Mouse (Mus musculus) heart, embryonic 10.5 days (tissue): ENCODE data around the gene Smoc1. TPM values are rescaled to one million over a fixed set of nuclear protein-coding genes. Genes with fewer than 3 reads are reported as not detected.

Experiments
- DNase-seq: peaks from one replicate; pipeline ENCODE4 v3.0.0-alpha.2; 2017; ENCODE audit warnings: low spot score
- H3K27ac ChIP-seq: fragments of 300-500 bp; sonication (generic); 2 replicates; pipeline ENCODE4 v1.5.1; 2016; ENCODE audit warnings: mild to moderate bottlenecking
- H3K27me3 ChIP-seq: fragments of 300-500 bp; sonication (generic); 2 replicates; pipeline ENCODE4 v1.6.1; 2016; ENCODE audit warnings: mild to moderate bottlenecking; ENCODE audit not compliant: poor library complexity, insufficient read depth, severe bottlenecking
- H3K36me3 ChIP-seq: fragments of 300-500 bp; sonication (generic); 2 replicates; pipeline ENCODE4 v1.6.1; 2016; ENCODE audit warnings: mild to moderate bottlenecking, moderate library complexity
- H3K4me1 ChIP-seq: fragments of 300-500 bp; sonication (generic); 2 replicates; pipeline ENCODE4 v1.6.1; 2016; ENCODE audit warnings: mild to moderate bottlenecking
- H3K4me3 ChIP-seq: fragments of 300-500 bp; sonication (generic); 2 replicates; pipeline ENCODE4 v1.5.1; 2016; ENCODE audit warnings: mild to moderate bottlenecking, moderate library complexity
- H3K9me3 ChIP-seq: fragments of 300-500 bp; sonication (generic); 2 replicates; pipeline ENCODE4 v1.6.1; 2016; ENCODE audit warnings: mild to moderate bottlenecking, moderate library complexity
- WGBS: fragments of 180-500 bp; shearing (Covaris S2); methylation state at CpG from one replicate; pipeline ENCODE4 v1.1.7; 2016; 5-methylcytosine and 5-hydroxymethylcytosine counted together
- polyA plus RNA-seq: library from polyadenylated mRNA; unstranded; fragments of >200 nt; fragmentation: Nextera tagmentation; extraction: Ambion mirVana; gene quantifications from 2 replicates; pipeline ENCODE4 v1.2.1, GENCODE M21; 2016

The Smoc1 gene
- polyA plus RNA-seq, 1 experiment from 2014 or later = 6.2 TPM

GRCm38 (mm10) chr12:81097738-81098137 is 71.1 kb downstream of the Smoc1 start:
- H3K4me1 ChIP-seq = peaks cover 12% of the 10 kb centered on the region
- DNase-seq = no peak
- no peak overlapping the region for H3K27ac ChIP-seq
- H3K4me3 ChIP-seq = no peak overlapping the region
- no peaks in the 10 kb centered on the region for H3K36me3 ChIP-seq
- H3K9me3 ChIP-seq = no peaks in the 10 kb centered on the region
- H3K27me3 ChIP-seq = no peaks in the 10 kb centered on the region; the same call in 1 of the 2 replicates
- WGBS = 53% methylated on average over 4 of the region's 4 CpGs

GRCm38 (mm10) chr12:81099161-81099560 is 72.6 kb downstream of the Smoc1 start:
- H3K27ac ChIP-seq = no peak overlapping the region
- H3K36me3 ChIP-seq = no peaks in the 10 kb centered on the region
- H3K27me3 ChIP-seq = no peaks in the 10 kb centered on the region
- WGBS = 58% methylated on average over 5 of the region's 5 CpGs
- peaks cover 12% of the 10 kb centered on the region for H3K4me1 ChIP-seq
- DNase-seq = no peak
- no peaks in the 10 kb centered on the region for H3K9me3 ChIP-seq
- no peak overlapping the region for H3K4me3 ChIP-seq

GRCm38 (mm10) chr12:81101691-81102090 is 75.1 kb downstream of the Smoc1 start:
- DNase-seq = no peak

GRCm38 (mm10) chr12:81104546-81104945 is 77.9 kb downstream of the Smoc1 start:
- Histone ChIP-seq H3K4me3 (no peak overlapping the region), H3K27ac (no peak overlapping the region), H3K4me1 (peaks cover 15% of the 10 kb centered on the region), H3K36me3 (no peaks in the 10 kb centered on the region), H3K27me3 (no peaks in the 10 kb centered on the region), H3K9me3 (no peaks in the 10 kb centered on the region)
- DNase-seq = no peak
- WGBS = 89% methylated on average over 14 of the region's 14 CpGs

More at GRCm38 (mm10) chr12:81101691-81102090, 75.1 kb downstream of the Smoc1 start:
- Histone ChIP-seq H3K4me1 (peaks cover 5% of the 10 kb centered on the region), H3K27ac (no peak overlapping the region), H3K27me3 (no peaks in the 10 kb centered on the region), H3K36me3 (no peaks in the 10 kb centered on the region), H3K9me3 (no peaks in the 10 kb centered on the region), H3K4me3 (no peak overlapping the region)
- 82% methylated on average over 7 of the region's 7 CpGs for WGBS

GRCm38 (mm10) chr12:81105721-81106633 is 79.4 kb downstream of the Smoc1 start:
- WGBS = 86% methylated on average over 12 of the region's 12 CpGs
- no peak for DNase-seq

GRCm38 (mm10) chr12:81107278-81108100 is 80.9 kb downstream of the Smoc1 start:
- peaks cover 15% of the 10 kb centered on the region for H3K4me1 ChIP-seq
- 81% methylated on average over 14 of the region's 14 CpGs for WGBS
- no peak overlapping the region for H3K4me3 ChIP-seq
- H3K36me3 ChIP-seq = no peaks in the 10 kb centered on the region
- H3K9me3 ChIP-seq = no peaks in the 10 kb centered on the region
- H3K27me3 ChIP-seq = no peaks in the 10 kb centered on the region
- DNase-seq = no peak
- no peak overlapping the region for H3K27ac ChIP-seq

More at GRCm38 (mm10) chr12:81105721-81106633, 79.4 kb downstream of the Smoc1 start:
- peaks cover 15% of the 10 kb centered on the region for H3K4me1 ChIP-seq
- no peaks in the 10 kb centered on the region for H3K9me3 ChIP-seq
- H3K27me3 ChIP-seq = no peaks in the 10 kb centered on the region
- no peak overlapping the region for H3K4me3 ChIP-seq
- no peak overlapping the region for H3K27ac ChIP-seq
- H3K36me3 ChIP-seq = no peaks in the 10 kb centered on the region

GRCm38 (mm10) chr12:81108600-81109011 is 82.0 kb downstream of the Smoc1 start:
- no peaks in the 10 kb centered on the region for H3K27me3 ChIP-seq
- H3K9me3 ChIP-seq = no peaks in the 10 kb centered on the region
- no peak overlapping the region for H3K4me3 ChIP-seq
- WGBS = 18% methylated on average over 7 of the region's 7 CpGs
- peaks cover 15% of the 10 kb centered on the region for H3K4me1 ChIP-seq
- DNase-seq = no peak
- H3K27ac ChIP-seq = peak overlapping the region; percentile 38; the same call in 1 of the 2 replicates
- H3K36me3 ChIP-seq = no peaks in the 10 kb centered on the region

GRCm38 (mm10) chr12:81110006-81110405 is 83.4 kb downstream of the Smoc1 start:
- DNase-seq = no peak
- Histone ChIP-seq H3K4me3 (no peak overlapping the region), H3K36me3 (no peaks in the 10 kb centered on the region), H3K27ac (no peak overlapping the region), H3K27me3 (no peaks in the 10 kb centered on the region), H3K9me3 (no peaks in the 10 kb centered on the region), H3K4me1 (peaks cover 15% of the 10 kb centered on the region)
- WGBS = 91% methylated on average over 3 of the region's 3 CpGs

- Histone ChIP-seq H3K9me3 (no peaks in the 10 kb centered on the region), H3K4me3 (no peak overlapping the region)
- WGBS = 91% methylated on average over 4 of the region's 4 CpGs
Measured at GRCm38 (mm10) chr12:81112321-81112720, 85.7 kb downstream of the Smoc1 start.

GRCm38 (mm10) chr12:81120301-81120700 is 93.7 kb downstream of the Smoc1 start:
- no peak for DNase-seq
- H3K4me1 ChIP-seq = no peaks in the 10 kb centered on the region
- no peak overlapping the region for H3K4me3 ChIP-seq
- no peak overlapping the region for H3K27ac ChIP-seq
- no peaks in the 10 kb centered on the region for H3K36me3 ChIP-seq
- no peaks in the 10 kb centered on the region for H3K9me3 ChIP-seq
- no peaks in the 10 kb centered on the region for H3K27me3 ChIP-seq

More at GRCm38 (mm10) chr12:81112321-81112720, 85.7 kb downstream of the Smoc1 start:
- Histone ChIP-seq H3K4me1 (peaks cover 15% of the 10 kb centered on the region), H3K36me3 (no peaks in the 10 kb centered on the region), H3K27me3 (no peaks in the 10 kb centered on the region), H3K27ac (no peak overlapping the region)
- DNase-seq = no peak

GRCm38 (mm10) chr12:81123793-81124192 is 97.2 kb downstream of the Smoc1 start:
- DNase-seq = no peak
- H3K4me1 ChIP-seq = no peaks in the 10 kb centered on the region

GRCm38 (mm10) chr12:81126842-81127241 is 100.2 kb downstream of the Smoc1 start:
- no peaks in the 10 kb centered on the region for H3K4me1 ChIP-seq
- no peaks in the 10 kb centered on the region for H3K36me3 ChIP-seq
- H3K27ac ChIP-seq = no peak overlapping the region
- no peak for DNase-seq
- no peaks in the 10 kb centered on the region for H3K9me3 ChIP-seq
- 81% methylated on average over 3 of the region's 3 CpGs for WGBS
- no peak overlapping the region for H3K4me3 ChIP-seq
- H3K27me3 ChIP-seq = no peaks in the 10 kb centered on the region

More at GRCm38 (mm10) chr12:81123793-81124192, 97.2 kb downstream of the Smoc1 start:
- no peak overlapping the region for H3K4me3 ChIP-seq
- H3K36me3 ChIP-seq = no peaks in the 10 kb centered on the region
- no peak overlapping the region for H3K27ac ChIP-seq
- no peaks in the 10 kb centered on the region for H3K27me3 ChIP-seq
- no peaks in the 10 kb centered on the region for H3K9me3 ChIP-seq

GRCm38 (mm10) chr12:81128693-81129092 is 102.1 kb downstream of the Smoc1 start:
- Histone ChIP-seq H3K4me3 (no peak overlapping the region), H3K9me3 (no peaks in the 10 kb centered on the region), H3K27ac (no peak overlapping the region), H3K36me3 (no peaks in the 10 kb centered on the region), H3K27me3 (no peaks in the 10 kb centered on the region), H3K4me1 (no peaks in the 10 kb centered on the region)
- DNase-seq = no peak
- 83% methylated on average over 5 of the region's 5 CpGs for WGBS
